Mouse (Mus musculus): ENCODE data around the gene Pglyrp2. TPM values are rescaled to one million over a fixed set of nuclear protein-coding genes. Genes with fewer than 3 reads are reported as not detected.

Gene Pglyrp2
- not detected in 2 replicates for polyA plus RNA-seq (2015; fragmentation: Nextera tagmentation; extraction: Ambion mirVana)

- WGBS, result 84% methylated on average over 2 of the region's 2 CpGs
- Histone ChIP-seq H3K9ac (ENCODE audit: low read depth, low read length) (no peak within 1 kb of the TSS), H3K4me3 (ENCODE audit: low read depth, low read length) (no peak within 1 kb of the TSS), H3K4me2 (ENCODE audit: low read length) (no peak within 1 kb of the TSS), H3K27me3 (ENCODE audit: control insufficient read depth, insufficient read depth, low read depth, low read length) (no peaks in the 10 kb centered on the region), H3K27ac (ENCODE audit: low read length) (no peak within 1 kb of the TSS), H3K4me1 (ENCODE audit: control insufficient read depth, insufficient read depth, low read length) (no peaks in the 10 kb centered on the region), H3K36me3 (ENCODE audit: control insufficient read depth, insufficient read depth, low read length) (no peaks in the 10 kb centered on the region), H3K9me3 (replicated peaks; ENCODE audit: control insufficient read depth, low read length, poor library complexity, severe bottlenecking) (no peaks in the 10 kb centered on the region)
- ATAC-seq, result no peak
Measured at GRCm38 (mm10) chr17:32424034-32424433, at the start of gene Pglyrp2. Gene Pglyrp2, minus strand, starts transcription at chr17:32424167.

- Histone ChIP-seq H3K27ac (ENCODE audit: low read length) (no peak overlapping the region), H3K27me3 (ENCODE audit: control insufficient read depth, insufficient read depth, low read depth, low read length) (no peaks in the 10 kb centered on the region), H3K4me3 (ENCODE audit: low read depth, low read length) (no peak overlapping the region), H3K4me2 (ENCODE audit: low read length) (no peak overlapping the region), H3K36me3 (ENCODE audit: control insufficient read depth, insufficient read depth, low read length) (no peaks in the 10 kb centered on the region), H3K4me1 (ENCODE audit: control insufficient read depth, insufficient read depth, low read length) (no peaks in the 10 kb centered on the region), H3K9me3 (replicated peaks; ENCODE audit: control insufficient read depth, low read length, poor library complexity, severe bottlenecking) (no peaks in the 10 kb centered on the region), H3K9ac (ENCODE audit: low read depth, low read length) (no peak overlapping the region)
- 71% methylated on average over 7 of the region's 7 CpGs for WGBS
- no peak for ATAC-seq
Measured at GRCm38 (mm10) chr17:32472176-32472575, 48.2 kb upstream of the Pglyrp2 start.

GRCm38 (mm10) chr17:32470795-32471194, 46.8 kb upstream of the Pglyrp2 start:
- Histone ChIP-seq H3K4me3 (ENCODE audit: low read depth, low read length) (no peak overlapping the region), H3K36me3 (ENCODE audit: control insufficient read depth, insufficient read depth, low read length) (no peaks in the 10 kb centered on the region), H3K27ac (ENCODE audit: low read length) (no peak overlapping the region), H3K9me3 (replicated peaks; ENCODE audit: control insufficient read depth, low read length, poor library complexity, severe bottlenecking) (no peaks in the 10 kb centered on the region), H3K9ac (ENCODE audit: low read depth, low read length) (no peak overlapping the region), H3K27me3 (ENCODE audit: control insufficient read depth, insufficient read depth, low read depth, low read length) (no peaks in the 10 kb centered on the region), H3K4me2 (ENCODE audit: low read length) (no peak overlapping the region), H3K4me1 (ENCODE audit: control insufficient read depth, insufficient read depth, low read length) (no peaks in the 10 kb centered on the region)
- 82% methylated on average over 4 of the region's 4 CpGs for WGBS
- no peak for ATAC-seq

GRCm38 (mm10) chr17:32468494-32468893, 44.5 kb upstream of the Pglyrp2 start:
- no peak overlapping the region for H3K27ac ChIP-seq (ENCODE audit: low read length)
- 59% methylated on average over 7 of the region's 7 CpGs for WGBS
- no peak for ATAC-seq
- no peak overlapping the region for H3K4me2 ChIP-seq (ENCODE audit: low read length)
- H3K27me3 ChIP-seq (ENCODE audit: control insufficient read depth, insufficient read depth, low read depth, low read length), result no peaks in the 10 kb centered on the region
- no peaks in the 10 kb centered on the region for H3K36me3 ChIP-seq (ENCODE audit: control insufficient read depth, insufficient read depth, low read length)
- H3K9ac ChIP-seq (ENCODE audit: low read depth, low read length), result no peak overlapping the region
- no peaks in the 10 kb centered on the region for H3K4me1 ChIP-seq (ENCODE audit: control insufficient read depth, insufficient read depth, low read length)
- no peaks in the 10 kb centered on the region for H3K9me3 ChIP-seq (replicated peaks; ENCODE audit: control insufficient read depth, low read length, poor library complexity, severe bottlenecking)
- no peak overlapping the region for H3K4me3 ChIP-seq (ENCODE audit: low read depth, low read length)

- Histone ChIP-seq H3K27ac (ENCODE audit: low read length) (no peak overlapping the region), H3K9ac (ENCODE audit: low read depth, low read length) (no peak overlapping the region), H3K36me3 (ENCODE audit: control insufficient read depth, insufficient read depth, low read length) (no peaks in the 10 kb centered on the region), H3K4me2 (ENCODE audit: low read length) (no peak overlapping the region), H3K4me3 (ENCODE audit: low read depth, low read length) (no peak overlapping the region), H3K4me1 (ENCODE audit: control insufficient read depth, insufficient read depth, low read length) (0 out of 2 replicates have a peak, but pooled peaks cover 3% of the 10 kb centered on the region), H3K27me3 (ENCODE audit: control insufficient read depth, insufficient read depth, low read depth, low read length) (peaks cover 3% of the 10 kb centered on the region; the same call in 1 of the 2 replicates), H3K9me3 (replicated peaks; ENCODE audit: control insufficient read depth, low read length, poor library complexity, severe bottlenecking) (no peaks in the 10 kb centered on the region)
- WGBS, result 58% methylated on average over 2 of the region's 2 CpGs
- ATAC-seq, result no peak
Measured at GRCm38 (mm10) chr17:32454997-32455396, 31.0 kb upstream of the Pglyrp2 start.

- H3K36me3 ChIP-seq (ENCODE audit: control insufficient read depth, insufficient read depth, low read length), result no peaks in the 10 kb centered on the region
- no peak overlapping the region for H3K4me3 ChIP-seq (ENCODE audit: low read depth, low read length)
- no peak overlapping the region for H3K4me2 ChIP-seq (ENCODE audit: low read length)
- 78% methylated on average over 4 of the region's 4 CpGs for WGBS
- no peak overlapping the region for H3K9ac ChIP-seq (ENCODE audit: low read depth, low read length)
- H3K9me3 ChIP-seq (replicated peaks; ENCODE audit: control insufficient read depth, low read length, poor library complexity, severe bottlenecking), result no peaks in the 10 kb centered on the region
- 0 out of 2 replicates have a peak, but pooled peaks cover 3% of the 10 kb centered on the region for H3K4me1 ChIP-seq (ENCODE audit: control insufficient read depth, insufficient read depth, low read length)
- no peak for ATAC-seq
- no peak overlapping the region for H3K27ac ChIP-seq (ENCODE audit: low read length)
- peaks cover 3% of the 10 kb centered on the region; the same call in 1 of the 2 replicates for H3K27me3 ChIP-seq (ENCODE audit: control insufficient read depth, insufficient read depth, low read depth, low read length)
Measured at GRCm38 (mm10) chr17:32454188-32454587, 30.2 kb upstream of the Pglyrp2 start.

- ATAC-seq, result no peak
- H3K9me3 ChIP-seq (replicated peaks; ENCODE audit: control insufficient read depth, low read length, poor library complexity, severe bottlenecking), result no peaks in the 10 kb centered on the region; the same call in 1 of the 2 replicates
- H3K36me3 ChIP-seq (ENCODE audit: control insufficient read depth, insufficient read depth, low read length), result no peaks in the 10 kb centered on the region
- 1% methylated on average over 19 of the region's 19 CpGs for WGBS
- peaks cover 3% of the 10 kb centered on the region; the same call in 1 of the 2 replicates for H3K27me3 ChIP-seq (ENCODE audit: control insufficient read depth, insufficient read depth, low read depth, low read length)
- H3K4me1 ChIP-seq (ENCODE audit: control insufficient read depth, insufficient read depth, low read length), result 0 out of 2 replicates have a peak, but pooled peaks cover 3% of the 10 kb centered on the region
- H3K9ac ChIP-seq (ENCODE audit: low read depth, low read length), result peak within 1 kb of the TSS; percentile 52
- peak within 1 kb of the TSS; percentile 32 for H3K4me3 ChIP-seq (ENCODE audit: low read depth, low read length)
- H3K27ac ChIP-seq (ENCODE audit: low read length), result no peak within 1 kb of the TSS
- peak within 1 kb of the TSS; percentile 61 for H3K4me2 ChIP-seq (ENCODE audit: low read length)
Measured at GRCm38 (mm10) chr17:32452482-32452881, 28.5 kb upstream of the Pglyrp2 start, which contains the start of gene Cyp4f39. Gene Cyp4f39, plus strand, starts transcription at chr17:32452723.

GRCm38 (mm10) chr17:32450844-32451537, 27.0 kb upstream of the Pglyrp2 start:
- Histone ChIP-seq H3K4me3 (ENCODE audit: low read depth, low read length) (no peak overlapping the region), H3K27me3 (ENCODE audit: control insufficient read depth, insufficient read depth, low read depth, low read length) (peaks cover 3% of the 10 kb centered on the region; the same call in 1 of the 2 replicates), H3K4me1 (ENCODE audit: control insufficient read depth, insufficient read depth, low read length) (0 out of 2 replicates have a peak, but pooled peaks cover 3% of the 10 kb centered on the region), H3K9ac (ENCODE audit: low read depth, low read length) (no peak overlapping the region), H3K4me2 (ENCODE audit: low read length) (no peak overlapping the region), H3K27ac (ENCODE audit: low read length) (no peak overlapping the region), H3K9me3 (replicated peaks; ENCODE audit: control insufficient read depth, low read length, poor library complexity, severe bottlenecking) (no peaks in the 10 kb centered on the region; the same call in 1 of the 2 replicates), H3K36me3 (ENCODE audit: control insufficient read depth, insufficient read depth, low read length) (no peaks in the 10 kb centered on the region)
- WGBS, result 49% methylated on average over 2 of the region's 2 CpGs
- ATAC-seq, result no peak

- Histone ChIP-seq H3K4me3 (ENCODE audit: low read depth, low read length) (no peak overlapping the region), H3K9ac (ENCODE audit: low read depth, low read length) (no peak overlapping the region), H3K36me3 (ENCODE audit: control insufficient read depth, insufficient read depth, low read length) (no peaks in the 10 kb centered on the region), H3K27me3 (ENCODE audit: control insufficient read depth, insufficient read depth, low read depth, low read length) (peaks cover under 1% of the 10 kb centered on the region; the same call in 1 of the 2 replicates), H3K4me2 (ENCODE audit: low read length) (no peak overlapping the region), H3K4me1 (ENCODE audit: control insufficient read depth, insufficient read depth, low read length) (0 out of 2 replicates have a peak, but pooled peaks cover 3% of the 10 kb centered on the region), H3K27ac (ENCODE audit: low read length) (no peak overlapping the region), H3K9me3 (replicated peaks; ENCODE audit: control insufficient read depth, low read length, poor library complexity, severe bottlenecking) (no peaks in the 10 kb centered on the region; the same call in 1 of the 2 replicates)
- 100% methylated on average over 1 of the region's 1 CpGs for WGBS
- no peak for ATAC-seq
Measured at GRCm38 (mm10) chr17:32449042-32449441, 25.1 kb upstream of the Pglyrp2 start.

All from midbrain, embryonic 16.5 days (tissue).